ENCODE assay signal across 11 mouse cellular contexts in genomic region chr7:28545048-28545890, GRCm38 (mm10). TPM values are rescaled to one million over a fixed set of nuclear protein-coding genes. Genes with fewer than 3 reads are reported as not detected.
DNase-seq lines count a peak whose midpoint lies in the region; ATAC-seq and TF ChIP-seq lines count a peak whose summit lies in the region.
"Had no signal": no experiment of that assay in that cellular context is flagged by ENCODE, and none has a peak within 500 bp of the region (broad histone marks: within the 10 kb centered on the region; RNA-seq: fewer than 3 reads in every experiment).

No protein-coding gene starts in this region.

- DNase-seq in heart, embryonic 10.5 days (ENCODE audit: low spot score) = peak; percentile 82
- no peak for DNase-seq in heart, adult 8-10 months (ENCODE audit: low spot score)
- DNase-seq in ES-E14 (ENCODE audit: low read depth, low spot score) = peak; percentile 38
- no peak for DNase-seq in hindbrain, postnatal 0 days (ENCODE audit: low spot score)
- peak; percentile 89 for DNase-seq in midbrain, embryonic 11.5 days (ENCODE audit: low spot score, missing footprints)
- no peak for DNase-seq in cerebellum, adult 9-10 months
- DNase-seq in left cerebral cortex, postnatal 10 days (ENCODE audit: extremely low spot score in 1 of 2, low spot score in 2 of 2) = no peak
- DNase-seq in cerebellum, adult 9-11 months = no peak
- DNase-seq: gastrocnemius, postnatal 14 days; right cerebral cortex, postnatal 25 days had no signal

- no peak overlapping the region for H3K27ac ChIP-seq in heart, embryonic 10.5 days
- no peak overlapping the region for H3K27ac ChIP-seq in ES-E14 (ENCODE audit: insufficient read depth, low read depth, low read length, poor library complexity, severe bottlenecking)
- H3K27ac ChIP-seq in hindbrain, postnatal 0 days = no peak overlapping the region
- H3K27ac ChIP-seq in midbrain, embryonic 11.5 days (ENCODE audit: low read depth, low read length) = no peak overlapping the region
- H3K27ac ChIP-seq: liver, embryonic 14.5 days had no signal

- H3K27me3 ChIP-seq in heart, embryonic 10.5 days (ENCODE audit: insufficient read depth, poor library complexity, severe bottlenecking) = peaks cover 67% of the 10 kb centered on the region
- peaks cover 10% of the 10 kb centered on the region; the same call in 1 of the 2 replicates for H3K27me3 ChIP-seq in hindbrain, postnatal 0 days (ENCODE audit: insufficient read depth, low read length)
- peaks cover 18% of the 10 kb centered on the region for H3K27me3 ChIP-seq in midbrain, embryonic 11.5 days (ENCODE audit: control insufficient read depth, insufficient read depth, low read length)

- intact Hi-C loops in left cerebral cortex, postnatal 10 days (cut with DNase I) = no loop called here

- no peak overlapping the region for H3K4me2 ChIP-seq in hindbrain, postnatal 0 days (ENCODE audit: low read depth, low read length)
- H3K4me2 ChIP-seq in midbrain, embryonic 11.5 days = no peak overlapping the region

- WGBS in heart, embryonic 10.5 days = 20% methylated on average over 14 of the region's 14 CpGs
- 32% methylated on average over 14 of the region's 14 CpGs for WGBS in hindbrain, postnatal 0 days
- WGBS in midbrain, embryonic 11.5 days = 23% methylated on average over 14 of the region's 14 CpGs

- ATAC-seq in hindbrain, postnatal 0 days = peak; percentile 38; the same call in 1 of the 2 replicates
- ATAC-seq in midbrain, embryonic 11.5 days (ENCODE audit: low FRiP score) = peak; percentile 31; the same call in 1 of the 2 replicates

- in situ Hi-C loops in ES-E14 (cut with MboI; ENCODE audit: low sequenced_read_pairs in 2 of 2, unreplicated experiment in 2 of 2) = no loop called here

- H3K9me3 ChIP-seq in heart, embryonic 10.5 days = no peaks in the 10 kb centered on the region
- no peaks in the 10 kb centered on the region for H3K9me3 ChIP-seq in ES-E14 (ENCODE audit: control insufficient read depth, insufficient read depth, low read depth, low read length)
- no peaks in the 10 kb centered on the region for H3K9me3 ChIP-seq in hindbrain, postnatal 0 days (ENCODE audit: low read length)
- H3K9me3 ChIP-seq in midbrain, embryonic 11.5 days (ENCODE audit: control insufficient read depth, low read length) = no peaks in the 10 kb centered on the region

- TF ChIP-seq CTCF in hindbrain, postnatal 0 days (IDR thresholded peaks at IDR 0.05; ENCODE audit: low read depth) = no peak

- H3K36me3 ChIP-seq in heart, embryonic 10.5 days = no peaks in the 10 kb centered on the region
- no peaks in the 10 kb centered on the region for H3K36me3 ChIP-seq in ES-E14 (ENCODE audit: control insufficient read depth, insufficient read depth, low read length, poor library complexity, severe bottlenecking)
- H3K36me3 ChIP-seq in hindbrain, postnatal 0 days (ENCODE audit: insufficient read depth, low read length) = no peaks in the 10 kb centered on the region
- H3K36me3 ChIP-seq in midbrain, embryonic 11.5 days (ENCODE audit: control insufficient read depth, insufficient read depth, low read length) = no peaks in the 10 kb centered on the region

- H3K4me1 ChIP-seq in heart, embryonic 10.5 days = peaks cover 27% of the 10 kb centered on the region
- H3K4me1 ChIP-seq in ES-E14 (ENCODE audit: control insufficient read depth in 2 of 2, insufficient read depth in 2 of 2, low read length in 2 of 2, poor library complexity in 1 of 2) = peaks cover 2 to 20% of the 10 kb centered on the region in 2 experiments; a peak in 2 of 4 replicates
- H3K4me1 ChIP-seq in hindbrain, postnatal 0 days (ENCODE audit: insufficient read depth, low read length) = no peaks in the 10 kb centered on the region
- H3K4me1 ChIP-seq in midbrain, embryonic 11.5 days (ENCODE audit: control insufficient read depth, insufficient read depth, low read length) = peaks cover 15% of the 10 kb centered on the region

- H3K4me3 ChIP-seq in heart, embryonic 10.5 days = no peak overlapping the region
- H3K4me3 ChIP-seq in ES-E14 (ENCODE audit: insufficient read depth in 1 of 2, low read depth in 1 of 2, low read length in 2 of 2, poor library complexity in 1 of 2, severe bottlenecking in 1 of 2) = no peak overlapping the region
- H3K4me3 ChIP-seq in hindbrain, postnatal 0 days (ENCODE audit: low read length) = no peak overlapping the region
- no peak overlapping the region for H3K4me3 ChIP-seq in midbrain, embryonic 11.5 days (ENCODE audit: low read depth, low read length)

- H3K9ac ChIP-seq in ES-E14 (ENCODE audit: insufficient read depth, low read depth, low read length, poor library complexity, severe bottlenecking) = no peak overlapping the region
- no peak overlapping the region for H3K9ac ChIP-seq in hindbrain, postnatal 0 days (replicated peaks; ENCODE audit: low read length)
- no peak overlapping the region for H3K9ac ChIP-seq in midbrain, embryonic 11.5 days (ENCODE audit: low read length)
- H3K9ac ChIP-seq: liver, embryonic 14.5 days had no signal

TF ChIP-seq in ES-E14, 5 proteins besides CTCF, POLR2A, EP300 and RAD21:
- TF ChIP-seq CHD2 (IDR thresholded peaks at IDR 0.05; ENCODE audit: low read depth, low read length) (no peak), ZNF384 (IDR thresholded peaks at IDR 0.05; ENCODE audit: low read depth, low read length) (peak; percentile 91)

RNA-seq across cellular contexts. Expression of gene Nccrp1, which starts 1.8 kb away (rescaled TPM):
- not detected in 2 replicates for polyA plus RNA-seq in heart, embryonic 10.5 days (2016; fragmentation: Nextera tagmentation; extraction: Ambion mirVana)
- total RNA-seq in heart, adult 8-10 months (2022) = not detected
- 0.18 and 0.32 TPM in 2 replicates for total RNA-seq in ES-E14 (2012; rRNA removed)
- total RNA-seq in hindbrain, postnatal 0 days (2014; rRNA removed) = not detected in 2 replicates
- polyA plus RNA-seq in hindbrain, postnatal 0 days (2015; fragmentation: Nextera tagmentation; extraction: Ambion mirVana) = 0.34 TPM in 2 replicates
- polyA plus RNA-seq in midbrain, embryonic 11.5 days (2014; fragmentation: Nextera tagmentation; extraction: Ambion mirVana) = not detected in 2 replicates
- under 1 TPM in 1 of 2 experiments, not detected in 1; 0.21 TPM for total RNA-seq in left cerebral cortex, postnatal 10 days (2021)
- total RNA-seq: gastrocnemius, postnatal 14 days had no signal
- polyA plus RNA-seq: liver, embryonic 14.5 days had no signal

RNA-seq across cellular contexts. Expression of gene Sycn, which starts 4.6 kb away (rescaled TPM):
- polyA plus RNA-seq in heart, embryonic 10.5 days (2016; fragmentation: Nextera tagmentation; extraction: Ambion mirVana) = not detected in 2 replicates
- not detected for total RNA-seq in heart, adult 8-10 months (2022)
- total RNA-seq in ES-E14 (2012; rRNA removed) = not detected in 2 replicates
- total RNA-seq in hindbrain, postnatal 0 days (2014; rRNA removed) = not detected in 2 replicates
- polyA plus RNA-seq in hindbrain, postnatal 0 days (2015; fragmentation: Nextera tagmentation; extraction: Ambion mirVana) = not detected in 2 replicates
- polyA plus RNA-seq in midbrain, embryonic 11.5 days (2014; fragmentation: Nextera tagmentation; extraction: Ambion mirVana) = not detected in 2 replicates
- total RNA-seq in left cerebral cortex, postnatal 10 days (2021) = not detected
- total RNA-seq: gastrocnemius, postnatal 14 days had no signal
- polyA plus RNA-seq: liver, embryonic 14.5 days had no signal

RNA-seq across cellular contexts. Expression of gene Ifnl3, which starts 22.6 kb away (rescaled TPM):
- polyA plus RNA-seq in heart, embryonic 10.5 days (2016; fragmentation: Nextera tagmentation; extraction: Ambion mirVana) = not detected in 2 replicates
- total RNA-seq in heart, adult 8-10 months (2022) = not detected
- total RNA-seq in ES-E14 (2012; rRNA removed) = not detected in 2 replicates
- not detected in 2 replicates for total RNA-seq in hindbrain, postnatal 0 days (2014; rRNA removed)
- polyA plus RNA-seq in hindbrain, postnatal 0 days (2015; fragmentation: Nextera tagmentation; extraction: Ambion mirVana) = not detected in 2 replicates
- polyA plus RNA-seq in midbrain, embryonic 11.5 days (2014; fragmentation: Nextera tagmentation; extraction: Ambion mirVana) = not detected in 2 replicates
- not detected for total RNA-seq in left cerebral cortex, postnatal 10 days (2021)
- total RNA-seq: gastrocnemius, postnatal 14 days had no signal
- polyA plus RNA-seq: liver, embryonic 14.5 days had no signal

RNA-seq across cellular contexts. Expression of gene Ifnl2, which starts 35.0 kb away (rescaled TPM):
- not detected in 2 replicates for polyA plus RNA-seq in heart, embryonic 10.5 days (2016; fragmentation: Nextera tagmentation; extraction: Ambion mirVana)
- not detected for total RNA-seq in heart, adult 8-10 months (2022)
- not detected in 2 replicates for total RNA-seq in ES-E14 (2012; rRNA removed)
- total RNA-seq in hindbrain, postnatal 0 days (2014; rRNA removed) = not detected in 2 replicates
- not detected in 2 replicates for polyA plus RNA-seq in hindbrain, postnatal 0 days (2015; fragmentation: Nextera tagmentation; extraction: Ambion mirVana)
- polyA plus RNA-seq in midbrain, embryonic 11.5 days (2014; fragmentation: Nextera tagmentation; extraction: Ambion mirVana) = not detected in 2 replicates
- not detected for total RNA-seq in left cerebral cortex, postnatal 10 days (2021)
- total RNA-seq: gastrocnemius, postnatal 14 days had no signal
- polyA plus RNA-seq: liver, embryonic 14.5 days had no signal

RNA-seq across cellular contexts. Expression of gene Samd4b, which starts 52.7 kb away (rescaled TPM):
- 24.5 and 29.7 TPM in 2 replicates for polyA plus RNA-seq in heart, embryonic 10.5 days (2016; fragmentation: Nextera tagmentation; extraction: Ambion mirVana)
- 10 to 100 TPM; 19.4 to 23.4 (median 21.5) TPM for total RNA-seq in heart, adult 8-10 months (2022)
- total RNA-seq in ES-E14 (2012; rRNA removed) = 26.9 and 30.3 TPM in 2 replicates
- total RNA-seq in hindbrain, postnatal 0 days (2014; rRNA removed) = 58.8 and 60.5 TPM in 2 replicates
- polyA plus RNA-seq in hindbrain, postnatal 0 days (2015; fragmentation: Nextera tagmentation; extraction: Ambion mirVana) = 17.7 and 19.7 TPM in 2 replicates
- polyA plus RNA-seq in midbrain, embryonic 11.5 days (2014; fragmentation: Nextera tagmentation; extraction: Ambion mirVana) = 23.8 and 27.8 TPM in 2 replicates
- 10 to 100 TPM; 55.9 to 58.4 TPM for total RNA-seq in left cerebral cortex, postnatal 10 days (2021)

Comparison
In these comparisons a context has a peak if more than half of its experiments do, and no peak if none do; other contexts are left out.
1. DNase-seq: peak in heart, embryonic 10.5 days (single experiment), ES-E14 (single experiment) and midbrain, embryonic 11.5 days (single experiment); none in heart, adult 8-10 months (single experiment), hindbrain, postnatal 0 days (single experiment), cerebellum, adult 9-10 months (single experiment), left cerebral cortex, postnatal 10 days (0 of 2) and cerebellum, adult 9-11 months (single experiment).